Mouse (Mus musculus): ENCODE data around the gene Fgfr2.
"Not testable (repeated sequence)": the region's sequence is repeated elsewhere in the genome, so short reads cannot be mapped to it uniquely, and the experiment has no call there.

Gene Fgfr2

GRCm38 (mm10) chr7:131411221-131411940 is 1711.8 kb downstream of the Fgfr2 start:
- peak; percentile 41 for DNase-seq (ENCODE audit: low read depth)

GRCm38 (mm10) chr7:131410416-131411058 is 1712.6 kb downstream of the Fgfr2 start, which contains the start of the genes Ikzf5 and Acadsb:
Ikzf5 (minus strand) TSS chr7:131410521.
Acadsb (plus strand) TSS chr7:131410601.
- DNase-seq (ENCODE audit: low read depth) = peak; percentile 98

- DNase-seq (ENCODE audit: low read depth) = no peak
Measured at GRCm38 (mm10) chr7:131409988-131410385, 1713.2 kb downstream of the Fgfr2 start.

GRCm38 (mm10) chr7:131409321-131409987 is 1713.7 kb downstream of the Fgfr2 start:
- peak; percentile 60 for DNase-seq (ENCODE audit: low read depth)

GRCm38 (mm10) chr7:131391761-131392160 is 1731.4 kb downstream of the Fgfr2 start:
- DNase-seq (ENCODE audit: low read depth) = not testable (repeated sequence)

- peak; percentile 85 for DNase-seq (ENCODE audit: low read depth)
Measured at GRCm38 (mm10) chr7:131371880-131372651, 1751.1 kb downstream of the Fgfr2 start.

GRCm38 (mm10) chr7:131371470-131371860 is 1751.7 kb downstream of the Fgfr2 start:
- no peak for DNase-seq (ENCODE audit: low read depth)

GRCm38 (mm10) chr7:131370648-131371469 is 1752.3 kb downstream of the Fgfr2 start, which contains the start of gene Pstk:
Pstk (plus strand) TSS chr7:131371141.
- DNase-seq (ENCODE audit: low read depth) = peak; percentile 92

- no peak for DNase-seq (ENCODE audit: low read depth)
Measured at GRCm38 (mm10) chr7:131364131-131364530, 1759.0 kb downstream of the Fgfr2 start.

- peak; percentile 97 for DNase-seq (ENCODE audit: low read depth)
Measured at GRCm38 (mm10) chr7:131362615-131363300, 1760.4 kb downstream of the Fgfr2 start, which contains the start of gene 2310057M21Rik. 2310057M21Rik (minus strand) TSS chr7:131362759.

- no peak for DNase-seq (ENCODE audit: low read depth)
Measured at GRCm38 (mm10) chr7:131362269-131362614, 1760.9 kb downstream of the Fgfr2 start.

- peak; percentile 10 for DNase-seq (ENCODE audit: low read depth)
Measured at GRCm38 (mm10) chr7:131356105-131356504, 1767.0 kb downstream of the Fgfr2 start.

- DNase-seq (ENCODE audit: low read depth) = no peak
Measured at GRCm38 (mm10) chr7:131345856-131346541, 1777.2 kb downstream of the Fgfr2 start.

GRCm38 (mm10) chr7:131337502-131338068 is 1785.6 kb downstream of the Fgfr2 start:
- DNase-seq (ENCODE audit: low read depth) = no peak

- no peak for DNase-seq (ENCODE audit: low read depth)
Measured at GRCm38 (mm10) chr7:131333564-131333963, 1789.6 kb downstream of the Fgfr2 start, which contains the start of gene Fam24a. Fam24a (plus strand) TSS chr7:131333864.

GRCm38 (mm10) chr7:131331688-131332087 is 1791.5 kb downstream of the Fgfr2 start:
- no peak for DNase-seq (ENCODE audit: low read depth)

GRCm38 (mm10) chr7:131329416-131329815 is 1793.7 kb downstream of the Fgfr2 start, which contains the start of gene Fam24b:
Fam24b (minus strand) TSS chr7:131329516.
- DNase-seq (ENCODE audit: low read depth) = no peak

GRCm38 (mm10) chr7:131327054-131327453 is 1796.1 kb downstream of the Fgfr2 start:
- peak; percentile 23 for DNase-seq (ENCODE audit: low read depth)

GRCm38 (mm10) chr7:131322192-131322591 is 1801.0 kb downstream of the Fgfr2 start, which contains the start of gene Cuzd1:
Cuzd1 (minus strand) TSS chr7:131322292.
- no peak for DNase-seq (ENCODE audit: low read depth)

All from 416B (cell line).